In genomic region chr16:32520372-32520748, GRCm38 (mm10) we compare ENCODE assay signal across 9 mouse cellular contexts. TPM values are rescaled to one million over a fixed set of nuclear protein-coding genes. Genes with fewer than 3 reads are reported as not detected.
DNase-seq lines count a peak whose midpoint lies in the region.
"Had no signal": no experiment of that assay in that cellular context is flagged by ENCODE, and none has a peak within 500 bp of the region (broad histone marks: within the 10 kb centered on the region; RNA-seq: fewer than 3 reads in every experiment).

No protein-coding gene starts in this region.

- H3K4me3 ChIP-seq in heart, embryonic 10.5 days: no peak overlapping the region
- no peak overlapping the region for H3K4me3 ChIP-seq in limb, embryonic 10.5 days

- peak; percentile 71 for DNase-seq in heart, embryonic 10.5 days (ENCODE audit: low spot score)
- no peak for DNase-seq in heart, adult 8-10 months (ENCODE audit: low spot score)
- DNase-seq in CD8-positive naive resting alpha-beta T cell, adult 2 months (ENCODE audit: low read depth in 2 of 2, low spot score in 2 of 2): peak; percentile 44
- no peak for DNase-seq in limb, embryonic 10.5 days (ENCODE audit: low spot score)
- peak; percentile 33 for DNase-seq in skeletal muscle tissue, adult 2 months (ENCODE audit: low read depth, low spot score)
- no peak for DNase-seq in gastrocnemius, postnatal 10 days
- no peak for DNase-seq in adrenal gland, adult 18-20 months (ENCODE audit: low spot score in 2 of 2)
- no peak for DNase-seq in right cerebral cortex, adult 2 months (ENCODE audit: low spot score in 2 of 2)

- no peaks in the 10 kb centered on the region for H3K27me3 ChIP-seq in heart, embryonic 10.5 days (ENCODE audit: insufficient read depth, poor library complexity, severe bottlenecking)
- no peaks in the 10 kb centered on the region for H3K27me3 ChIP-seq in limb, embryonic 10.5 days (ENCODE audit: low read depth, poor library complexity, severe bottlenecking)

- H3K27ac ChIP-seq in heart, embryonic 10.5 days: peak overlapping the region; percentile 66; the same call in 1 of the 2 replicates
- 0 out of 2 replicates have a peak overlapping the region, but pooled peaks have one; percentile 32 for H3K27ac ChIP-seq in limb, embryonic 10.5 days

- peaks cover 49% of the 10 kb centered on the region for H3K4me1 ChIP-seq in heart, embryonic 10.5 days
- peaks cover 27% of the 10 kb centered on the region for H3K4me1 ChIP-seq in limb, embryonic 10.5 days

- no peaks in the 10 kb centered on the region for H3K9me3 ChIP-seq in heart, embryonic 10.5 days
- no peaks in the 10 kb centered on the region for H3K9me3 ChIP-seq in limb, embryonic 10.5 days (replicated peaks)

- WGBS in heart, embryonic 10.5 days: 71% methylated on average over 9 of the region's 9 CpGs
- 68% methylated on average over 9 of the region's 9 CpGs for WGBS in limb, embryonic 10.5 days

- no peaks in the 10 kb centered on the region for H3K36me3 ChIP-seq in heart, embryonic 10.5 days
- H3K36me3 ChIP-seq in limb, embryonic 10.5 days: no peaks in the 10 kb centered on the region

RNA-seq across cellular contexts. Expression of gene Zdhhc19, which starts 24.3 kb away (rescaled TPM):
- polyA plus RNA-seq in heart, embryonic 10.5 days (2016; fragmentation: Nextera tagmentation; extraction: Ambion mirVana): not detected in 2 replicates
- not detected for total RNA-seq in heart, adult 8-10 months (2022)
- not detected in 2 replicates for polyA plus RNA-seq in limb, embryonic 10.5 days (2016; fragmentation: Nextera tagmentation; extraction: Ambion mirVana)
- not detected for total RNA-seq in gastrocnemius, postnatal 10 days (2021)
- not detected for total RNA-seq in adrenal gland, adult 18-20 months (2021)
- total RNA-seq: left cerebral cortex, adult 8-10 months had no signal

RNA-seq across cellular contexts. Expression of gene Slc51a, which starts 32.7 kb away (rescaled TPM):
- polyA plus RNA-seq in heart, embryonic 10.5 days (2016; fragmentation: Nextera tagmentation; extraction: Ambion mirVana): 4.2 and 5.1 TPM in 2 replicates
- total RNA-seq in heart, adult 8-10 months (2022): under 1 TPM; 0.19 to 0.40 (median 0.25) TPM
- 0.46 and 0.50 TPM in 2 replicates for polyA plus RNA-seq in limb, embryonic 10.5 days (2016; fragmentation: Nextera tagmentation; extraction: Ambion mirVana)
- total RNA-seq in gastrocnemius, postnatal 10 days (2021): not detected
- not detected for total RNA-seq in adrenal gland, adult 18-20 months (2021)
- total RNA-seq: left cerebral cortex, adult 8-10 months had no signal

Comparison
In these comparisons a context has a peak if more than half of its experiments do, and no peak if none do; other contexts are left out.
1. DNase-seq: peak in heart, embryonic 10.5 days (single experiment), CD8-positive naive resting alpha-beta T cell, adult 2 months (2 of 2) and skeletal muscle tissue, adult 2 months (single experiment); none in heart, adult 8-10 months (single experiment), limb, embryonic 10.5 days (single experiment), gastrocnemius, postnatal 10 days (single experiment), adrenal gland, adult 18-20 months (0 of 2) and right cerebral cortex, adult 2 months (0 of 2).